Mouse (Mus musculus): ENCODE results near the gene Rnase13. TPM values are rescaled to one million over a fixed set of nuclear protein-coding genes. Genes with fewer than 3 reads are reported as not detected.

Rnase13 gene
- polyA plus RNA-seq, 1 experiment from 2014 or later, result not detected

DNA sequence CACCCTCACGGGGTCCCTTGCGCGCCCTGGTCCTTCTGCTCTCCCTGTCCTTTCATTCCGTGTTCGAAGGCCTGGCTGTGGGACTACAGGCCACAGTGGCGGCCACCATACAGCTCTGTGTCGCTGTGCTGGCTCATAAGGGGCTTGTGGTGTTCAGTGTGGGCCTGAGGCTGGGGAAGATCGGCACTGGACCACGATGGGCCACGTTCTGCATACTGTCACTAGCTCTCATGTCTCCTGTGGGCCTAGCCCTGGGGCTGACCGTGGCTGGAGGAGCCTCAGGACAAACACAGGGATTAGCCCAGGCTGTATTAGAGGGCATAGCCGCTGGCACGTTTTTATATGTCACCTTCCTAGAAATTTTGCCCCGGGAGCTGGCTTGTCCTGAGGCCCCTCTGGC is 27.5 kb downstream of the Rnase13 start:
- Histone ChIP-seq H3K4me1 (peaks cover 16% of the 10 kb centered on the region), H3K4me2 (no peak overlapping the region), H3K36me3 (peaks cover 28% of the 10 kb centered on the region), H3K4me3 (no peak overlapping the region), H3K27me3 (replicated peaks) (no peaks in the 10 kb centered on the region), H3K27ac (replicated peaks) (no peak overlapping the region), H3K9ac (no peak overlapping the region), H3K9me3 (no peaks in the 10 kb centered on the region)
- ATAC-seq (ENCODE audit: extremely low read depth, insufficient number of reproducible peaks, low FRiP score, low TSS enrichment), result no peak
- WGBS, result 68% methylated on average over 14 of the region's 14 CpGs

GRCm38 (mm10) chr14:51893809-51894208 is 28.8 kb downstream of the Rnase13 start:
- peaks cover 16% of the 10 kb centered on the region for H3K4me1 ChIP-seq
- H3K27ac ChIP-seq (replicated peaks), result no peak overlapping the region
- H3K36me3 ChIP-seq, result peaks cover 41% of the 10 kb centered on the region
- H3K9me3 ChIP-seq, result no peaks in the 10 kb centered on the region
- H3K4me3 ChIP-seq, result no peak overlapping the region
- 41% methylated on average over 3 of the region's 3 CpGs for WGBS
- H3K4me2 ChIP-seq, result no peak overlapping the region
- no peaks in the 10 kb centered on the region for H3K27me3 ChIP-seq (replicated peaks)
- no peak for ATAC-seq (ENCODE audit: extremely low read depth, insufficient number of reproducible peaks, low FRiP score, low TSS enrichment)
- H3K9ac ChIP-seq, result no peak overlapping the region; the same call in 1 of the 2 replicates

- Histone ChIP-seq H3K36me3 (peaks cover 46% of the 10 kb centered on the region), H3K4me3 (no peak overlapping the region), H3K27ac (replicated peaks) (no peak overlapping the region), H3K9ac (0 out of 2 replicates have a peak overlapping the region, but pooled peaks have one; percentile 28), H3K9me3 (no peaks in the 10 kb centered on the region), H3K27me3 (replicated peaks) (no peaks in the 10 kb centered on the region), H3K4me2 (no peak overlapping the region), H3K4me1 (peaks cover 16% of the 10 kb centered on the region)
- 24% methylated on average over 10 of the region's 10 CpGs for WGBS
- no peak for ATAC-seq (ENCODE audit: extremely low read depth, insufficient number of reproducible peaks, low FRiP score, low TSS enrichment)
Observed at GRCm38 (mm10) chr14:51893094-51893794, 29.3 kb downstream of the Rnase13 start.

DNA sequence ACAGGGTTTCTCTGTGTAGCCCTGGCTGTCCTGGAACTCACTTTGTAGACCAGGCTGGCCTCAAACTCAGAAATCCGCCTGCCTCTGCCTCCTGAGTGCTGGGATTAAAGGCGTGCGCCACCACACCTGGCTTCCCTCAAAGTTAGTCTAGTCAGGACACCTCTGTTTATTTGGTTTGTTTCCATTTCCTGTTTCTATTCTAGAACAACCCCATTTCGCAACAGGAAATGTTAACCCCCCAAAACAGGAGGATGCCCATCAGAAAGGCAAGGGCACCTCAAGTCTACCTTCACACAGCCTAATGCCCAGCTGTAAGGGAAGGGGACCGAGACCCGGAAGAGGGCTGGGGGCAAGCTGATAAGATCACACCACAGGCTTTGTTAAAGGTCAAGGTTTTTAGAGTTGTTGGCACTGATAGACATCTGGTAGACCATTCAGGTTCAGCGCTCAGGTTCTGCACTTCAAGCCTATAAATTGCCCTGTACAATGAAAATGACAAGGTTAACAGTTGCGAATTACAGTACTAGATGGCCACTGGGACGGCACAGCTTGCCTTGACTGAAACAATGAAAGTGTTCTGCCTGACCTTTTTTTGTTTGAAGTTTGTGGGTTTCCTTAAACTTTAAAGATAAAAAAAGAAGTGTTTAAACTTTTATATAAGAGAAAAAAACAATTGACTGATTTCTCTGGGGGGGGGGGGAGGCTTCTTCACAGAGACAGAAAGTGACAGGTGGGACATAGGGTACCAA is 30.2 kb downstream of the Rnase13 start, which contains the start of gene Slc39a2:
Gene Slc39a2, plus strand, starts transcription at position 699 of the 749 bp plus-strand sequence.
- peaks cover 16% of the 10 kb centered on the region for H3K4me1 ChIP-seq
- no peaks in the 10 kb centered on the region for H3K27me3 ChIP-seq (replicated peaks)
- H3K9me3 ChIP-seq, result no peaks in the 10 kb centered on the region
- 0 out of 2 replicates have a peak within 1 kb of the TSS, but pooled peaks have one; percentile 28 for H3K9ac ChIP-seq
- H3K4me3 ChIP-seq, result no peak within 1 kb of the TSS
- peaks cover 55% of the 10 kb centered on the region for H3K36me3 ChIP-seq
- WGBS, result 88% methylated on average over 9 of the region's 9 CpGs
- no peak within 1 kb of the TSS for H3K27ac ChIP-seq (replicated peaks)
- no peak within 1 kb of the TSS for H3K4me2 ChIP-seq
- ATAC-seq (ENCODE audit: extremely low read depth, insufficient number of reproducible peaks, low FRiP score, low TSS enrichment), result no peak

DNA sequence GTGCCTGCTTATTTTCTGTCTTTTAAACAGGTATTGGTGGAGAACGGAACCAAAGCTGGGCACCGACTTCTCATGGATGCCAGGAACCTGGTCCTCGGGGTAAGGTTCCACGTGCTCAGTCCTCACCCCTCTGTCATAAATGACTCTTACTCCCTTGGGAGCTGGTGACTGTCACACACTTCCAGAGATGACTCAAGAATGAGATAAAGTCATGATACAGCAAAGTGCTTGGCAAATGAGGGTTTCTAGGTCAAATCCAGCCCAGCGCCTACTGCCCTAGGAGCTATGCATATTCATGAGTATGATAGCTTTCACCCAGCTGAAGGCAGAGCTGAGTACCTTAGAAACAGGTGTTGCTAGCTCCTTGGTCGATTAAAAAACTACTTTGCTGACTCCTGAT is 32.7 kb downstream of the Rnase13 start:
- Histone ChIP-seq H3K27me3 (replicated peaks) (no peaks in the 10 kb centered on the region), H3K4me3 (no peak overlapping the region), H3K36me3 (peaks cover 68% of the 10 kb centered on the region), H3K4me1 (peaks cover 29% of the 10 kb centered on the region), H3K4me2 (no peak overlapping the region), H3K9ac (no peak overlapping the region), H3K9me3 (no peaks in the 10 kb centered on the region), H3K27ac (replicated peaks) (no peak overlapping the region)
- WGBS, result 83% methylated on average over 6 of the region's 6 CpGs
- ATAC-seq (ENCODE audit: extremely low read depth, insufficient number of reproducible peaks, low FRiP score, low TSS enrichment), result no peak

- no peak for ATAC-seq (ENCODE audit: extremely low read depth, insufficient number of reproducible peaks, low FRiP score, low TSS enrichment)
- Histone ChIP-seq H3K36me3 (peaks cover 53% of the 10 kb centered on the region), H3K9me3 (no peaks in the 10 kb centered on the region), H3K27me3 (replicated peaks) (no peaks in the 10 kb centered on the region), H3K4me3 (peak overlapping the region; percentile 80), H3K27ac (replicated peaks) (no peak overlapping the region), H3K4me2 (peak overlapping the region; percentile 94), H3K4me1 (peaks cover 13% of the 10 kb centered on the region), H3K9ac (0 out of 2 replicates have a peak overlapping the region, but pooled peaks have one; percentile 8)
- WGBS, result 61% methylated on average over 6 of the region's 6 CpGs
Observed at GRCm38 (mm10) chr14:51886051-51886450, 36.5 kb downstream of the Rnase13 start.

GRCm38 (mm10) chr14:51884598-51885331 is 37.8 kb downstream of the Rnase13 start, which contains the start of gene Mettl17:
TSS of gene Mettl17 (plus strand) at chr14:51884842.
- WGBS, result under 1% methylated on average over 43 of the region's 43 CpGs
- ATAC-seq (ENCODE audit: extremely low read depth, insufficient number of reproducible peaks, low FRiP score, low TSS enrichment), result peak; percentile 89
- Histone ChIP-seq H3K27me3 (replicated peaks) (no peaks in the 10 kb centered on the region), H3K36me3 (peaks cover 40% of the 10 kb centered on the region), H3K9me3 (no peaks in the 10 kb centered on the region), H3K4me2 (peak within 1 kb of the TSS; percentile 94), H3K4me3 (peak within 1 kb of the TSS; percentile 80), H3K9ac (peak within 1 kb of the TSS; percentile 88), H3K27ac (replicated peaks) (peak within 1 kb of the TSS; percentile 80), H3K4me1 (peaks cover 13% of the 10 kb centered on the region)

DNA sequence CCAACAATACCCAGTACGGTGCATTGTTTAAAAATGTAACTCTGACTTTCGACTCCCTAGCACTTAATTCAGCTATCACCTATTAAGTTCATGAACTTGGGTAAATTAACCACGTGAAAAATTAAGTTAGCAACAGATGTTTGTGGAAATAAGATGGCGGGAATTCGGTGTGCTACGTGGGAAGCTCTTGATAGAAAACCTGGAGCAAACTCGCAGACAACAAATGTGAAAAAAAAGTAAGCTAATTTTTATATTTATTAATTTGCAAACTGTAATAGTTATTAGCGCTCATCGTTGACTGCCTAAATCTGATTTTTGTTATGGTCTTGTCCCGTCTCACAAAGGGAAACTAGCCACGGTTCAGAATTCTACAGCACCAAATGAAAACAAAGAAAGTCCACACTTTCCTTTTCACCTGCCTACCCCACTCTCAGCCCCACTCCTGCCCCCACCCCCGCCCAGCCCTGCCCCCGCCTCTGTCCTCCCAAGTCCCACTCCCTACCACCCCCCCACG is 38.5 kb downstream of the Rnase13 start:
- 2% methylated on average over 14 of the region's 14 CpGs for WGBS

DNA sequence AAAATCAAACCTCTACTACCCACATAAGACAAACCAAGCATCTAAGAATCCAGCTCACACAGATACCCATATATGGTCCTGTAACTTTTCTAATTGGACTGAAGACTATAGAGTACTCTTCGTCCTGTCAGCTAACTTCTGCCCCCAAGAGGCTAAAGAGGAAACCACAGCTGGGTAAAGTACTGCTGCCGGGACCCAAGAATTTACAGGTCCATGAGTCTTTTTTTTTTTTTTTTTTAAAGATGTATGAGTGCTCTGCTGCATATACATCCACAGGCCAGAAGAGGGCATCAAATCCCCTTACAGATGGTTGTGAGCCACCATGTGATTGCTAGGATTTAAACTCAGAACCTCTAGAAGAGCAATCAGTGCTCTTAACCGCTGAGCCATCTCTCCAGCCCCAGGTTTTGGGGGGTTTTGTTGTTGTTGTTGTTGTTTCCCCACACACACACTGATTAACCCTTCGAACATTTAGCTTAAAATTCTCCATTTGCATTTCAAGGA is 39.0 kb downstream of the Rnase13 start:
- Histone ChIP-seq H3K9me3 (no peaks in the 10 kb centered on the region), H3K4me1 (peaks cover 13% of the 10 kb centered on the region), H3K27me3 (replicated peaks) (no peaks in the 10 kb centered on the region), H3K4me2 (peak overlapping the region; percentile 94), H3K36me3 (peaks cover 28% of the 10 kb centered on the region), H3K9ac (peak overlapping the region; percentile 88), H3K4me3 (peak overlapping the region; percentile 80), H3K27ac (replicated peaks) (peak overlapping the region; percentile 80)
- ATAC-seq (ENCODE audit: extremely low read depth, insufficient number of reproducible peaks, low FRiP score, low TSS enrichment), result no peak; the same call in 1 of the 2 replicates
- WGBS, result under 1% methylated on average over 4 of the region's 4 CpGs

More for the DNA sequence above, 38.5 kb downstream of the Rnase13 start:
- Histone ChIP-seq H3K27ac (replicated peaks) (peak overlapping the region; percentile 80), H3K27me3 (replicated peaks) (no peaks in the 10 kb centered on the region), H3K4me3 (peak overlapping the region; percentile 80), H3K4me1 (peaks cover 13% of the 10 kb centered on the region), H3K9ac (peak overlapping the region; percentile 88), H3K36me3 (peaks cover 33% of the 10 kb centered on the region), H3K4me2 (peak overlapping the region; percentile 94), H3K9me3 (no peaks in the 10 kb centered on the region)
- no peak for ATAC-seq (ENCODE audit: extremely low read depth, insufficient number of reproducible peaks, low FRiP score, low TSS enrichment)

DNA sequence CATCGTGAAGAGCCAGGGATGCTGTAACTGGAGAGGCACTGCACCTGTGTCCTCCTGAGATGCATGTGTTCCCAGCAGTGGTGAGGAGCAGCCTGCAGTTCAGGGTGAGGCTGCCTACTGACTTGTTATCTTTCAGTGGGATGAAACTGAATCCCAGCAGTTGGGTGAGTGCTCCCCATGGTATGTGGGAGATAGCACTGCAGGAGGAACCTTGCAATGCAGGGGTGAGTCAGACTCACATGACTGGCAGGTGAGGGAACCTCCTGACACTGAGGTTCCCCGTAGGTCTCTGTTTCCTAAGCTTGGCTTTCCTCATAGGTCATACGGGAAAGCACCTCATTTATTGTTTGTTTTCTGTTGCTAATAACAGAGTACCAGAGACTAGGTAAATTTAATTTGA is 45.1 kb downstream of the Rnase13 start:
- Histone ChIP-seq H3K36me3 (no peaks in the 10 kb centered on the region), H3K9me3 (no peaks in the 10 kb centered on the region), H3K4me1 (no peaks in the 10 kb centered on the region), H3K27me3 (replicated peaks) (0 out of 2 replicates have a peak, but pooled peaks cover 2% of the 10 kb centered on the region), H3K27ac (replicated peaks) (no peak overlapping the region), H3K9ac (no peak overlapping the region), H3K4me3 (no peak overlapping the region), H3K4me2 (no peak overlapping the region)
- 69% methylated on average over 3 of the region's 3 CpGs for WGBS
- no peak for ATAC-seq (ENCODE audit: extremely low read depth, insufficient number of reproducible peaks, low FRiP score, low TSS enrichment)

All from heart, embryonic 13.5 days (tissue).